Mouse (Mus musculus) embryo, embryonic 11.5 days (tissue): Measurements from ENCODE around the gene C1qtnf2.

Experiments used
- DNase-seq: peaks from one replicate; pipeline ENCODE4 v3.0.0-alpha.2; 2012; ENCODE audit warnings: low read depth, low spot score

C1qtnf2 gene

GRCm38 (mm10) chr11:43483122-43483792, 9.2 kb downstream of the C1qtnf2 start:
- no peak for DNase-seq

- no peak for DNase-seq
Measured at GRCm38 (mm10) chr11:43484057-43484456, 10.0 kb downstream of the C1qtnf2 start.

- DNase-seq: no peak
Measured at GRCm38 (mm10) chr11:43484652-43485051, 10.6 kb downstream of the C1qtnf2 start.

- no peak for DNase-seq
Measured at GRCm38 (mm10) chr11:43485855-43486254, 11.8 kb downstream of the C1qtnf2 start.

GRCm38 (mm10) chr11:43492663-43493062, 18.6 kb downstream of the C1qtnf2 start:
- peak; percentile 57 for DNase-seq

- peak; percentile 58 for DNase-seq
Measured at GRCm38 (mm10) chr11:43493815-43494409, 19.8 kb downstream of the C1qtnf2 start.

- no peak for DNase-seq
Measured at GRCm38 (mm10) chr11:43495037-43495436, 21.0 kb downstream of the C1qtnf2 start.

- no peak for DNase-seq
Measured at GRCm38 (mm10) chr11:43495532-43495931, 21.5 kb downstream of the C1qtnf2 start.

GRCm38 (mm10) chr11:43501256-43501655, 27.2 kb downstream of the C1qtnf2 start:
- DNase-seq: no peak

- DNase-seq: no peak
Measured at GRCm38 (mm10) chr11:43505188-43505587, 31.1 kb downstream of the C1qtnf2 start.

GRCm38 (mm10) chr11:43507976-43508375, 33.9 kb downstream of the C1qtnf2 start:
- no peak for DNase-seq

GRCm38 (mm10) chr11:43509878-43510277, 35.8 kb downstream of the C1qtnf2 start:
- DNase-seq: no peak

- DNase-seq: no peak
Measured at GRCm38 (mm10) chr11:43512661-43513190, 38.6 kb downstream of the C1qtnf2 start.

- DNase-seq: peak; percentile 37
Measured at GRCm38 (mm10) chr11:43516344-43517021, 42.4 kb downstream of the C1qtnf2 start.

GRCm38 (mm10) chr11:43517641-43518040, 43.6 kb downstream of the C1qtnf2 start:
- no peak for DNase-seq

GRCm38 (mm10) chr11:43518086-43518485, 44.0 kb downstream of the C1qtnf2 start:
- DNase-seq: no peak

- DNase-seq: no peak
Measured at GRCm38 (mm10) chr11:43518821-43519220, 44.7 kb downstream of the C1qtnf2 start.

GRCm38 (mm10) chr11:43520521-43520920, 46.4 kb downstream of the C1qtnf2 start:
- DNase-seq: no peak

GRCm38 (mm10) chr11:43528078-43528682, 54.1 kb downstream of the C1qtnf2 start:
- peak; percentile 30 for DNase-seq

- DNase-seq: peak; percentile 66
Measured at GRCm38 (mm10) chr11:43528683-43529499, 54.8 kb downstream of the C1qtnf2 start, which contains the start of gene Ccnjl. Ccnjl (plus strand) TSS chr11:43528784.

GRCm38 (mm10) chr11:43530043-43530442, 56.0 kb downstream of the C1qtnf2 start:
- DNase-seq: peak; percentile 27
